Comparison of ENCODE assay signal across 8 mouse cellular contexts in the genomic region with DNA sequence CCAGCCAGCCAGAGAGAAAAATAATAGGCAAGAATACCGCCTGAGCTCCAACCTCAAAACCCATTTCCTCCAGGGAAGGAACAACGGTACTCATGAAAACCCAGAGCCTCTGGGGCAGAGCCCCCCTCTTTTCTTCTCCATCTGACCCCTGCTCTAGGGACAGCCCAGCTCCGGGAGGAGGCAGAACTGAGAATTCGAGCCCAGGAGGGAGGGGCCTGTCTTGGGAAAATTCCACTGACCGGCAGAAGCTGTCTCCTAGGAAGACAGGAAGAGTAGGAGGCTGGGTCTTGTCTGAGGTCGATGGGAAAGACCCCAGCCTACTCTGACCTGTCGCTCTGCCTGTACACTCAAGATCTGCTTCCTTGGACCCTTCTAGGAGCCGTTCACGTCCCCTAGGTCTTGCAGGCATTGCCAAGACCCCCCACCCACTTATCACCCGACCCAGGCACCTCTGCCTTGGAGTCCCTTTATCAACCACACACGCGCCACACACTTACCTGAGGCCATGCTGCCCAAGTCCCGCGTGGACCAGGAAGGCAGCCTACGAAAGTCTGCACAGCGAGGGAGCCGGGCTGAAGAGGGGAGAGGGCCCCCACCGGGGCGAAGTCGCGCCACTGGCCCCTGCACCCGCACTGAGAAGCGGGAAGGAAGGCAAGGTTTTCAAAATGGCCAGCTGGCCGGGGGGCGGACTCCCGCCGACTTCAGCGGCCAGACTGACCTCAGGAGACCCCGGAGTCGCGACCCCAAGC. TPM values are rescaled to one million over a fixed set of nuclear protein-coding genes. Genes with fewer than 3 reads are reported as not detected.
A peak's percentile ranks its signal among the peaks of the same experiment; 100 is the strongest.
DNase-seq lines count a peak whose midpoint lies in the region; ATAC-seq and TF ChIP-seq lines count a peak whose summit lies in the region.

No protein-coding gene starts in this region.

- TF ChIP-seq POLR2A in CH12.LX (IDR thresholded peaks at IDR 0.05; ENCODE audit: low read depth, low read length): no peak
- TF ChIP-seq POLR2A in embryonic fibroblast, embryonic 13.5 days (IDR thresholded peaks at IDR 0.05; ENCODE audit: low read depth, low read length): peak; percentile 83

- peak overlapping the region; percentile 55 for H3K9ac ChIP-seq in CH12.LX (ENCODE audit: insufficient read depth, low read depth)
- H3K9ac ChIP-seq in heart, embryonic 16.5 days (ENCODE audit: low read length): peak overlapping the region; percentile 81
- peak overlapping the region; percentile 76 for H3K9ac ChIP-seq in liver, postnatal 0 days (replicated peaks)
- peak overlapping the region; percentile 84 for H3K9ac ChIP-seq in neural tube, embryonic 13.5 days

- H3K4me1 ChIP-seq in CH12.LX (ENCODE audit: control insufficient read depth in 1 of 2, insufficient read depth in 2 of 2): peaks cover 27 to 61% of the 10 kb centered on the region in 2 experiments
- H3K4me1 ChIP-seq in embryonic fibroblast, embryonic 13.5 days (ENCODE audit: control insufficient read depth, insufficient read depth, low read length): peaks cover 19% of the 10 kb centered on the region
- peaks cover 57% of the 10 kb centered on the region for H3K4me1 ChIP-seq in heart, embryonic 16.5 days (ENCODE audit: control insufficient read depth, insufficient read depth, low read length)
- H3K4me1 ChIP-seq in liver, postnatal 0 days (ENCODE audit: insufficient read depth): peaks cover 47% of the 10 kb centered on the region
- peaks cover 67% of the 10 kb centered on the region for H3K4me1 ChIP-seq in neural tube, embryonic 13.5 days (replicated peaks)

- TF ChIP-seq RAD21 in CH12.LX (IDR thresholded peaks at IDR 0.05; ENCODE audit: low read depth, low read length): no peak

- H3K27me3 ChIP-seq in CH12.LX (replicated peaks): no peaks in the 10 kb centered on the region
- no peaks in the 10 kb centered on the region for H3K27me3 ChIP-seq in heart, embryonic 16.5 days (ENCODE audit: control insufficient read depth, insufficient read depth, low read length)
- no peaks in the 10 kb centered on the region for H3K27me3 ChIP-seq in liver, postnatal 0 days (ENCODE audit: insufficient read depth, low read length)
- H3K27me3 ChIP-seq in neural tube, embryonic 13.5 days: no peaks in the 10 kb centered on the region

- H3K4me2 ChIP-seq in CH12.LX (ENCODE audit: insufficient read depth, low read depth, poor library complexity, severe bottlenecking): peak overlapping the region; percentile 79
- peak overlapping the region; percentile 97 for H3K4me2 ChIP-seq in heart, embryonic 16.5 days (ENCODE audit: low read depth, low read length)
- peak overlapping the region; percentile 94 for H3K4me2 ChIP-seq in liver, postnatal 0 days (ENCODE audit: low read depth, low read length)
- H3K4me2 ChIP-seq in neural tube, embryonic 13.5 days: peak overlapping the region; percentile 99

- in situ Hi-C loops in CH12.LX (cut with MboI; ENCODE audit: low pct_ligation_motif_present, low pct_unique_long_range_greater_than_20kb, low sequenced_read_pairs): no loop called here

- peaks cover 50% of the 10 kb centered on the region for H3K79me2 ChIP-seq in CH12.LX (replicated peaks; ENCODE audit: control insufficient read depth, extremely low read depth, insufficient read depth, poor library complexity, severe bottlenecking)

- TF ChIP-seq EP300 in CH12.LX (IDR thresholded peaks at IDR 0.05; ENCODE audit: low read length): no peak
- TF ChIP-seq EP300 in liver, postnatal 0 days (IDR thresholded peaks at IDR 0.05; ENCODE audit: low read depth): no peak

- under 1% methylated on average over 31 of the region's 31 CpGs for WGBS in heart, embryonic 16.5 days
- under 1% methylated on average over 31 of the region's 31 CpGs for WGBS in liver, postnatal 0 days (ENCODE audit: insufficient replicate concordance)
- under 1% methylated on average over 31 of the region's 31 CpGs for WGBS in neural tube, embryonic 13.5 days

- DNase-seq in CH12.LX (ENCODE audit: extremely low read depth): no peak
- peak; percentile 94 for DNase-seq in adrenal gland, postnatal 36 days
- peak; percentile 90 for DNase-seq in kidney, postnatal 10 days
- DNase-seq in liver, postnatal 0 days: peak; percentile 63
- peak; percentile 74 for DNase-seq in urinary bladder, postnatal 25 days (ENCODE audit: low spot score)

- no peak overlapping the region; the same call in 1 of the 2 replicates for H3K27ac ChIP-seq in CH12.LX (ENCODE audit: insufficient read depth, low read depth)
- peak overlapping the region; percentile 95 for H3K27ac ChIP-seq in embryonic fibroblast, embryonic 13.5 days (ENCODE audit: insufficient read depth, low read length)
- H3K27ac ChIP-seq in heart, embryonic 16.5 days (ENCODE audit: low read length): peak overlapping the region; percentile 90
- H3K27ac ChIP-seq in liver, postnatal 0 days (ENCODE audit: low read depth): peak overlapping the region; percentile 93
- H3K27ac ChIP-seq in neural tube, embryonic 13.5 days (replicated peaks): peak overlapping the region; percentile 87

- H3K36me3 ChIP-seq in CH12.LX (replicated peaks in 1 of 2; ENCODE audit: control insufficient read depth in 1 of 2, insufficient read depth in 1 of 2, low read length in 1 of 2): peaks cover 1 to 40% of the 10 kb centered on the region in 2 experiments
- H3K36me3 ChIP-seq in heart, embryonic 16.5 days (ENCODE audit: control insufficient read depth, insufficient read depth): no peaks in the 10 kb centered on the region
- peaks cover 4% of the 10 kb centered on the region for H3K36me3 ChIP-seq in liver, postnatal 0 days (replicated peaks; ENCODE audit: insufficient read depth, low read length)
- H3K36me3 ChIP-seq in neural tube, embryonic 13.5 days: no peaks in the 10 kb centered on the region

- H3K9me3 ChIP-seq in CH12.LX (replicated peaks; ENCODE audit: low read length): no peaks in the 10 kb centered on the region
- H3K9me3 ChIP-seq in heart, embryonic 16.5 days (replicated peaks; ENCODE audit: control insufficient read depth, low read length): no peaks in the 10 kb centered on the region
- H3K9me3 ChIP-seq in liver, postnatal 0 days (ENCODE audit: low read length): no peaks in the 10 kb centered on the region
- no peaks in the 10 kb centered on the region for H3K9me3 ChIP-seq in neural tube, embryonic 13.5 days

- H3K4me3 ChIP-seq in CH12.LX (replicated peaks in 1 of 3; ENCODE audit: low read depth in 2 of 3, low read length in 2 of 3, poor library complexity in 1 of 3): peak overlapping the region; percentile 73 to 92 (median 91)
- H3K4me3 ChIP-seq in embryonic fibroblast, embryonic 13.5 days (ENCODE audit: insufficient read depth, low read length): peak overlapping the region; percentile 79
- peak overlapping the region; percentile 81 for H3K4me3 ChIP-seq in heart, embryonic 16.5 days (ENCODE audit: low read length)
- H3K4me3 ChIP-seq in liver, postnatal 0 days (ENCODE audit: low read depth, low read length): peak overlapping the region; percentile 70
- peak overlapping the region; percentile 51 for H3K4me3 ChIP-seq in neural tube, embryonic 13.5 days

- peak; percentile 81 for ATAC-seq in heart, embryonic 16.5 days (replicated peaks; ENCODE audit: extremely low read depth, insufficient read depth, low FRiP score)
- peak; percentile 43 for ATAC-seq in liver, postnatal 0 days
- peak; percentile 60 for ATAC-seq in neural tube, embryonic 13.5 days (ENCODE audit: low read depth)

- dilution Hi-C loops in CH12.LX (cut with MboI; ENCODE audit: extremely low pct_ligation_motif_present, extremely low pct_unique_long_range_greater_than_20kb, low sequenced_read_pairs): no loop called here

- no peak for TF ChIP-seq CTCF in CH12.LX (conservative IDR thresholded peaks at IDR 0.05 in 1 of 2, IDR thresholded peaks at IDR 0.05 in 1 of 2; ENCODE audit: low read depth in 2 of 2, low read length in 2 of 2)
- no peak for TF ChIP-seq CTCF in embryonic fibroblast, embryonic 13.5 days (IDR thresholded peaks at IDR 0.05; ENCODE audit: borderline replicate concordance, insufficient read depth, low read length)
- TF ChIP-seq CTCF in liver, postnatal 0 days (IDR thresholded peaks at IDR 0.05; ENCODE audit: low read depth): no peak

TF ChIP-seq in CH12.LX, 34 proteins besides CTCF, POLR2A, EP300 and RAD21:
- TF ChIP-seq IRF4 (IDR thresholded peaks at IDR 0.05; ENCODE audit: low read depth, low read length) (0 out of 2 replicates have a peak, but pooled peaks have one; percentile 19), POLR2AphosphoS2 (IDR thresholded peaks at IDR 0.05; ENCODE audit: low read depth, low read length) (no peak)

RNA-seq across cellular contexts. Expression of a gene that starts 0.6 kb away (rescaled TPM):
- total RNA-seq in CH12.LX (2012; rRNA removed): 55.8 and 60.5 TPM in 2 replicates
- 28.3 and 28.6 TPM in 2 replicates for total RNA-seq in CH12.LX (2014; rRNA removed)
- 82.5 and 85.9 TPM in 2 replicates for polyA plus RNA-seq in CH12.LX (2012; ENCODE audit: insufficient read length, low read depth)
- 100 to 1,000 TPM; 133 to 143 TPM for total RNA-seq in adrenal gland, postnatal 36 days (2021)
- polyA plus RNA-seq in embryonic fibroblast, embryonic 13.5 days (2011; ENCODE audit: insufficient read length, low read depth, missing spikeins): 48.3 and 50.0 TPM in 2 replicates
- polyA plus RNA-seq in heart, embryonic 16.5 days (2015; fragmentation: Nextera tagmentation; extraction: Ambion mirVana): 27.1 and 29.2 TPM in 2 replicates
- polyA plus RNA-seq in liver, postnatal 0 days (2015; fragmentation: Nextera tagmentation; extraction: Ambion mirVana): 17.3 and 23.0 TPM in 2 replicates
- polyA plus RNA-seq in neural tube, embryonic 13.5 days (2015; fragmentation: Nextera tagmentation; extraction: Ambion mirVana): 56.3 and 56.7 TPM in 2 replicates

RNA-seq across cellular contexts. Expression of a gene that starts 6.7 kb away (rescaled TPM):
- total RNA-seq in CH12.LX (2012; rRNA removed) (15.5 and 17.5 TPM in 2 replicates), CH12.LX (2014; rRNA removed) (10.1 and 11.2 TPM in 2 replicates)
- 13.3 and 14.8 TPM in 2 replicates for polyA plus RNA-seq in CH12.LX (2012; ENCODE audit: insufficient read length, low read depth)
- total RNA-seq in adrenal gland, postnatal 36 days (2021): 10 to 100 TPM; 11.5 to 14.7 TPM
- polyA plus RNA-seq in embryonic fibroblast, embryonic 13.5 days (2011; ENCODE audit: insufficient read length, low read depth, missing spikeins): 1.0 and 1.1 TPM in 2 replicates
- polyA plus RNA-seq in heart, embryonic 16.5 days (2015; fragmentation: Nextera tagmentation; extraction: Ambion mirVana): 0.71 and 0.79 TPM in 2 replicates
- 1.6 and 1.7 TPM in 2 replicates for polyA plus RNA-seq in liver, postnatal 0 days (2015; fragmentation: Nextera tagmentation; extraction: Ambion mirVana)
- polyA plus RNA-seq in neural tube, embryonic 13.5 days (2015; fragmentation: Nextera tagmentation; extraction: Ambion mirVana): 0.08 and 0.36 TPM in 2 replicates

RNA-seq across cellular contexts. Expression of a gene that starts 41.2 kb away (rescaled TPM):
- 4.5 and 7.0 TPM in 2 replicates for total RNA-seq in CH12.LX (2012; rRNA removed)
- 2.0 and 2.9 TPM in 2 replicates for total RNA-seq in CH12.LX (2014; rRNA removed)
- polyA plus RNA-seq in CH12.LX (2012; ENCODE audit: insufficient read length, low read depth): 19.1 and 22.1 TPM in 2 replicates
- 10 to 100 TPM; 12.0 to 19.0 TPM for total RNA-seq in adrenal gland, postnatal 36 days (2021)
- polyA plus RNA-seq in embryonic fibroblast, embryonic 13.5 days (2011; ENCODE audit: insufficient read length, low read depth, missing spikeins): 11.1 and 11.5 TPM in 2 replicates
- 16.6 and 17.6 TPM in 2 replicates for polyA plus RNA-seq in heart, embryonic 16.5 days (2015; fragmentation: Nextera tagmentation; extraction: Ambion mirVana)
- 12.9 and 13.5 TPM in 2 replicates for polyA plus RNA-seq in liver, postnatal 0 days (2015; fragmentation: Nextera tagmentation; extraction: Ambion mirVana)
- polyA plus RNA-seq in neural tube, embryonic 13.5 days (2015; fragmentation: Nextera tagmentation; extraction: Ambion mirVana): 13.9 and 15.5 TPM in 2 replicates
